Mouse (Mus musculus): ENCODE data around the gene Gm13289. TPM values are rescaled to one million over a fixed set of nuclear protein-coding genes. Genes with fewer than 3 reads are reported as not detected.

Gene Gm13289
- not detected for polyA plus RNA-seq (2017; shearing (Covaris generic))

DNA sequence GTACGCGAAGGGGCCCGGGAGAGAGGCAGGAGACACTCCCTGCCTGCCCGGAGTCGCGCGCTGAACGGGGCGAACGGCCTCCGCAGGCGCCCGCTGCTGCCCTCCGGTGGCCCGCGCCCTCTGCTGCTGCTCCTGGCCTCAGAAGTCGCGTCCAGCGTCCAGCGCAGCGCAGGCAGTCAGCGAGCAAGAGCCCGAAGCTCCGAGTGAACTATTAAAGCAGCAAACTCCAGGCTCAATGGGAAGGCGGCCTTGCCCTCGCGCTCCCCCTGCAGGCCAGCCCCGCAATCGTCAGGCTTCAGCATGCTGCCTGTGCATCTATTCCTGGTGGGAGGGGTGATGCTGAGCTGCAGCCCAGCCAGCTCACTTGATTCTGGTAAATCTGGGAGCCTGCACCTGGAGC lies at the start of gene Gm13289:
Gene Gm13289, plus strand, starts transcription at position 301 of the 400 bp plus-strand sequence.

DNA sequence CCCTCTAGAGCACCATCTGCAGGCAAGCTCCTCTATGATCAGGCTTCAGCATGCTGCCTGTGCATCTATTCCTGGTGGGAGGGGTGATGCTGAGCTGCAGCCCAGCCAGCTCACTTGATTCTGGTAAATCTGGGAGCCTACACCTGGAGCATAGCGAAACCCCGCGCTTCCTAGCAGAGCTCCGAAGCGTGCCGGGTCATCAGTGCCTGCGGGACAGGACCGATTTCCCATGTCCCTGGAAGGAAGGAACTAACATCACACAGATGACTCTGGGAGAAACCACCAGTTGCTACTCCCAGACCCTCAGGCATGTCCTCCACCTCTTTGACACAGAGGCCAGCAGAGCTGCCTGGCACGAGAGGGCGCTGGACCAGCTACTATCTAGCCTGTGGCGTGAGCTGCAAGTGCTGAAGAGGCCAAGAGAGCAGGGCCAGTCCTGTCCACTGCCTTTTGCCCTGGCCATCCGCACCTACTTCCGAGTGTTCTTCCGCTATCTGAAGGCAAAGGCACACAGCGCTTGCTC lies 21.8 kb upstream of the Gm13289 start, which contains the start of gene Gm13271:
Gene Gm13271, plus strand, starts transcription at position 51 of the 523 bp plus-strand sequence.

DNA sequence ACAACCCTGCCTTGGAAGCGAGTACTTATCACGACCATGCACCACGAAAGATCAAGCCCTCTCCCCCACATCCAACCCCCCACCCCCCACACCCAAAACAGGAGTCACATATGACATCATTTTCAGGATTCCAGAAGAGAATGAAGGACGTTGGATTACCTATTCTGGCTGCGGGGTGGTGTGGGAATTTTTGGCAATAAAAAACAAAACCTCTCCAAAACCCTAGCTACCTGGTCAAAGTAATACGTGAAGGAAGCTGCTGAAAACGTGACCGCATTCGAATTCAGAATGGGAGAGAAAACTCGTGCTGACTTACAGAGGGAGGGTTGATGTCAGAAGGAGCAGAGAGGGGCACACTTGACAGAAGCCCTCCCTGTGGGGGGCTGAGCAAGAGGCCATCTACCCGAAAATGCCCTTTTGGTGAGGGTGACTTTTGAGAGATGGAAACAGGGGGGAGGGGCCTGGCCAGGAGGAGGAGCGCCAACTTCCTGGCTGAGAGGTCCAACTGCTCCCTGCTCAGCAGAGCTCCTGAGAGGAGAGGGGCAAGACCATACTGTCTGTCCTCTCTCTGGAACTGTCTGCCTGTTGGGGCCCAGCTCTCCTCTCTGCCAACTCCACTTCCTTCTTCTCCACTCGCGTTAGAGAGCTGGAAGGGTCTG lies 17.0 kb upstream of the Gm13289 start, which contains the start of gene Gm13283:
Gene Gm13283, plus strand, starts transcription at position 510 of the 659 bp plus-strand sequence.

DNA sequence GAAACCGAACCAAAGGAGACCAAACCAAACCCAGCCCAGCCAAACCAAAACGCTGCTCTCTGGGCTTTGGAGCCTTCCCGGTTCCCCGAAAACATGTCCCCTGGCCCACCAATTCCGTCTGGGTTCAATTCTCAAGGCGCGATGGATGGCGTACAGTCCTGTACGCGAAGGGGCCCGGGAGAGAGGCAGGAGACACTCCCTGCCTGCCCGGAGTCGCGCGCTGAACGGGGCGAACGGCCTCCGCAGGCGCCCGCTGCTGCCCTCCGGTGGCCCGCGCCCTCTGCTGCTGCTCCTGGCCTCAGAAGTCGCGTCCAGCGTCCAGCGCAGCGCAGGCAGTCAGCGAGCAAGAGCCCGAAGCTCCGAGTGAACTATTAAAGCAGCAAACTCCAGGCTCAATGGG lies 3.2 kb upstream of the Gm13289 start, which contains the start of gene Gm13290:
Gene Gm13290, plus strand, starts transcription at position 301 of the 400 bp plus-strand sequence.

DNA sequence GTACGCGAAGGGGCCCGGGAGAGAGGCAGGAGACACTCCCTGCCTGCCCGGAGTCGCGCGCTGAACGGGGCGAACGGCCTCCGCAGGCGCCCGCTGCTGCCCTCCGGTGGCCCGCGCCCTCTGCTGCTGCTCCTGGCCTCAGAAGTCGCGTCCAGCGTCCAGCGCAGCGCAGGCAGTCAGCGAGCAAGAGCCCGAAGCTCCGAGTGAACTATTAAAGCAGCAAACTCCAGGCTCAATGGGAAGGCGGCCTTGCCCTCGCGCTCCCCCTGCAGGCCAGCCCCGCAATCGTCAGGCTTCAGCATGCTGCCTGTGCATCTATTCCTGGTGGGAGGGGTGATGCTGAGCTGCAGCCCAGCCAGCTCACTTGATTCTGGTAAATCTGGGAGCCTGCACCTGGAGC lies 2.8 kb downstream of the Gm13289 start, which contains the start of gene Gm13272:
Gene Gm13272, plus strand, starts transcription at position 301 of the 400 bp plus-strand sequence.

DNA sequence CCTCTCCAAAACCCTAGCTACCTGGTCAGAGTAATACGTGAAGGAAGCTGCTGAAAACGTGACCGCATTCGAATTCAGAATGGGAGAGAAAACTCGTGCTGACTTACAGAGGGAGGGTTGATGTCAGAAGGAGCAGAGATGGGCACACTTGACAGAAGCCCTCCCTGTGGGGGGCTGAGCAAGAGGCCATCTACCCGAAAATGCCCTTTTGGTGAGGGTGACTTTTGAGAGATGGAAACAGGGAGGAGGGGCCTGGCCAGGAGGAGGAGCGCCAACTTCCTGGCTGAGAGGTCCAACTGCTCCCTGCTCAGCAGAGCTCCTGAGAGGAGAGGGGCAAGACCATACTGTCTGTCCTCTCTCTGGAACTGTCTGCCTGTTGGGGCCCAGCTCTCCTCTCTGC lies 5.1 kb downstream of the Gm13289 start, which contains the start of gene Ifnz:
Gene Ifnz, plus strand, starts transcription at position 301 of the 400 bp plus-strand sequence.

DNA sequence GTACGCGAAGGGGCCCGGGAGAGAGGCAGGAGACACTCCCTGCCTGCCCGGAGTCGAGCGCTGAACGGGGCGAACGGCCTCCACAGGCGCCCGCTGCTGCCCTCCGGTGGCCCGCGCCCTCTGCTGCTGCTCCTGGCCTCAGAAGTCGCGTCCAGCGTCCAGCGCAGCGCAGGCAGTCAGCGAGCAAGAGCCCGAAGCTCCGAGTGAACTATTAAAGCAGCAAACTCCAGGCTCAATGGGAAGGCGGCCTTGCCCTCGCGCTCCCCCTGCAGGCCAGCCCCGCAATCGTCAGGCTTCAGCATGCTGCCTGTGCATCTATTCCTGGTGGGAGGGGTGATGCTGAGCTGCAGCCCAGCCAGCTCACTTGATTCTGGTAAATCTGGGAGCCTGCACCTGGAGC lies 8.7 kb downstream of the Gm13289 start, which contains the start of gene Gm13276:
Gene Gm13276, plus strand, starts transcription at position 301 of the 400 bp plus-strand sequence.

DNA sequence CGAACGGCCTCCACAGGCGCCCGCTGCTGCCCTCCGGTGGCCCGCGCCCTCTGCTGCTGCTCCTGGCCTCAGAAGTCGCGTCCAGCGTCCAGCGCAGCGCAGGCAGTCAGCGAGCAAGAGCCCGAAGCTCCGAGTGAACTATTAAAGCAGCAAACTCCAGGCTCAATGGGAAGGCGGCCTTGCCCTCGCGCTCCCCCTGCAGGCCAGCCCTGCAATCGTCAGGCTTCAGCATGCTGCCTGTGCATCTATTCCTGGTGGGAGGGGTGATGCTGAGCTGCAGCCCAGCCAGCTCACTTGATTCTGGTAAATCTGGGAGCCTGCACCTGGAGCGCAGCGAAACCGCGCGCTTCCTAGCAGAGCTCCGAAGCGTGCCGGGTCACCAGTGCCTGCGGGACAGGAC lies 11.7 kb downstream of the Gm13289 start, which contains the start of gene Gm13277:
Gene Gm13277, plus strand, starts transcription at position 231 of the 400 bp plus-strand sequence.

DNA sequence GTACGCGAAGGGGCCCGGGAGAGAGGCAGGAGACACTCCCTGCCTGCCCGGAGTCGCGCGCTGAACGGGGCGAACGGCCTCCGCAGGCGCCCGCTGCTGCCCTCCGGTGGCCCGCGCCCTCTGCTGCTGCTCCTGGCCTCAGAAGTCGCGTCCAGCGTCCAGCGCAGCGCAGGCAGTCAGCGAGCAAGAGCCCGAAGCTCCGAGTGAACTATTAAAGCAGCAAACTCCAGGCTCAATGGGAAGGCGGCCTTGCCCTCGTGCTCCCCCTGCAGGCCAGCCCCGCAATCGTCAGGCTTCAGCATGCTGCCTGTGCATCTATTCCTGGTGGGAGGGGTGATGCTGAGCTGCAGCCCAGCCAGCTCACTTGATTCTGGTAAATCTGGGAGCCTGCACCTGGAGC lies 14.5 kb downstream of the Gm13289 start, which contains the start of gene Gm13278:
Gene Gm13278, plus strand, starts transcription at position 301 of the 400 bp plus-strand sequence.

DNA sequence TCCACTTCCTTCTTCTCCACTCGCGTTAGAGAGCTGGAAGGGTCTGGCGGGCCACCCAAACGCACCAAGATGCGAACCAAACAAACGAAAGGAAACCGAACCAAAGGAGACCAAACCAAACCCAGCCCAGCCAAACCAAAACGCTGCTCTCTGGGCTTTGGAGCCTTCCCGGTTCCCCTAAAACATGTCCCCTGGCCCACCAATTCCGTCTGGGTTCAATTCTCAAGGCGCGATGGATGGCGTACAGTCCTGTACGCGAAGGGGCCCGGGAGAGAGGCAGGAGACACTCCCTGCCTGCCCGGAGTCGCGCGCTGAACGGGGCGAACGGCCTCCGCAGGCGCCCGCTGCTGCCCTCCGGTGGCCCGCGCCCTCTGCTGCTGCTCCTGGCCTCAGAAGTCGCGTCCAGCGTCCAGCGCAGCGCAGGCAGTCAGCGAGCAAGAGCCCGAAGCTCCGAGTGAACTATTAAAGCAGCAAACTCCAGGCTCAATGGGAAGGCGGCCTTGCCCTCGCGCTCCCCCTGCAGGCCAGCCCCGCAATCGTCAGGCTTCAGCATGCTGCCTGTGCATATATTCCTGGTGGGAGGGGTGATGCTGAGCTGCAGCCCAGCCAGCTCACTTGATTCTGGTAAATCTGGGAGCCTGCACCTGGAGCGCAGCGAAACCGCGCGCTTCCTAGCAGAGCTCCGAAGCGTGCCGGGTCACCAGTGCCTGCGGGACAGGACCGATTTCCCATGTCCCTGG lies 17.4 kb downstream of the Gm13289 start, which contains the start of gene Gm13275:
Gene Gm13275, plus strand, starts transcription at position 552 of the 740 bp plus-strand sequence.

DNA sequence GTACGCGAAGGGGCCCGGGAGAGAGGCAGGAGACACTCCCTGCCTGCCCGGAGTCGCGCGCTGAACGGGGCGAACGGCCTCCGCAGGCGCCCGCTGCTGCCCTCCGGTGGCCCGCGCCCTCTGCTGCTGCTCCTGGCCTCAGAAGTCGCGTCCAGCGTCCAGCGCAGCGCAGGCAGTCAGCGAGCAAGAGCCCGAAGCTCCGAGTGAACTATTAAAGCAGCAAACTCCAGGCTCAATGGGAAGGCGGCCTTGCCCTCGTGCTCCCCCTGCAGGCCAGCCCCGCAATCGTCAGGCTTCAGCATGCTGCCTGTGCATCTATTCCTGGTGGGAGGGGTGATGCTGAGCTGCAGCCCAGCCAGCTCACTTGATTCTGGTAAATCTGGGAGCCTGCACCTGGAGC lies 20.4 kb downstream of the Gm13289 start, which contains the start of gene Gm13279:
Gene Gm13279, plus strand, starts transcription at position 301 of the 400 bp plus-strand sequence.

DNA sequence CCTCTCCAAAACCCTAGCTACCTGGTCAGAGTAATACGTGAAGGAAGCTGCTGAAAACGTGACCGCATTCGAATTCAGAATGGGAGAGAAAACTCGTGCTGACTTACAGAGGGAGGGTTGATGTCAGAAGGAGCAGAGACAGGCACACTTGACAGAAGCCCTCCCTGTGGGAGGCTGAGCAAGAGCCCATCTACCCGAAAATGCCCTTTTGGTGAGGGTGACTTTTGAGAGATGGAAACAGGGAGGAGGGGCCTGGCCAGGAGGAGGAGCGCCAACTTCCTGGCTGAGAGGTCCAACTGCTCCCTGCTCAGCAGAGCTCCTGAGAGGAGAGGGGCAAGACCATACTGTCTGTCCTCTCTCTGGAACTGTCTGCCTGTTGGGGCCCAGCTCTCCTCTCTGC lies 22.6 kb downstream of the Gm13289 start, which contains the start of gene Gm13285:
Gene Gm13285, plus strand, starts transcription at position 301 of the 400 bp plus-strand sequence.

DNA sequence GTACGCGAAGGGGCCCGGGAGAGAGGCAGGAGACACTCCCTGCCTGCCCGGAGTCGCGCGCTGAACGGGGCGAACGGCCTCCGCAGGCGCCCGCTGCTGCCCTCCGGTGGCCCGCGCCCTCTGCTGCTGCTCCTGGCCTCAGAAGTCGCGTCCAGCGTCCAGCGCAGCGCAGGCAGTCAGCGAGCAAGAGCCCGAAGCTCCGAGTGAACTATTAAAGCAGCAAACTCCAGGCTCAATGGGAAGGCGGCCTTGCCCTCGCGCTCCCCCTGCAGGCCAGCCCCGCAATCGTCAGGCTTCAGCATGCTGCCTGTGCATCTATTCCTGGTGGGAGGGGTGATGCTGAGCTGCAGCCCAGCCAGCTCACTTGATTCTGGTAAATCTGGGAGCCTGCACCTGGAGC lies 26.2 kb downstream of the Gm13289 start, which contains the start of gene Gm13287:
Gene Gm13287, plus strand, starts transcription at position 301 of the 400 bp plus-strand sequence.

DNA sequence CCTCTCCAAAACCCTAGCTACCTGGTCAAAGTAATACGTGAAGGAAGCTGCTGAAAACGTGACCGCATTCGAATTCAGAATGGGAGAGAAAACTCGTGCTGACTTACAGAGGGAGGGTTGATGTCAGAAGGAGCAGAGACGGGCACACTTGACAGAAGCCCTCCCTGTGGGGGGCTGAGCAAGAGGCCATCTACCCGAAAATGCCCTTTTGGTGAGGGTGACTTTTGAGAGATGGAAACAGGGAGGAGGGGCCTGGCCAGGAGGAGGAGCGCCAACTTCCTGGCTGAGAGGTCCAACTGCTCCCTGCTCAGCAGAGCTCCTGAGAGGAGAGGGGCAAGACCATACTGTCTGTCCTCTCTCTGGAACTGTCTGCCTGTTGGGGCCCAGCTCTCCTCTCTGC lies 28.5 kb downstream of the Gm13289 start, which contains the start of gene Gm13288:
Gene Gm13288, plus strand, starts transcription at position 301 of the 400 bp plus-strand sequence.

DNA sequence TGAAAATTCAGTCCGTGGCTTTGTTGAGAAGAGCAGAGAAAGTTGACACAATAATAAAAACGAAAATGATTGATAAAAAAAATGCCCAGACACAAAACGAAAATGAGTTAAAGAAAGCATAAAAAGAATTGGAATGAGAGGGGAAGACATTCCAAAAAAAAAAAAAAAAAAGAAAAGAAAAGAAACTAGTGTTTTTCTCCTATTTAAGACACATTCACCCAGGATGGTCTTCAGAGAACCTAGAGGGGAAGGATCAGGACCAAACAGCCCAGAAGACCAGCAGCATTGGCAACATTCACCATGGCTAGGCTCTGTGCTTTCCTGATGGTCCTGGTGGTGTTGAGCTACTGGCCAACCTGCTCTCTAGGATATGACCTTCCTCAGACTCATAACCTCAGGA lies 39.2 kb downstream of the Gm13289 start, which contains the start of gene Ifna7:
Gene Ifna7, plus strand, starts transcription at position 301 of the 400 bp plus-strand sequence.

DNA sequence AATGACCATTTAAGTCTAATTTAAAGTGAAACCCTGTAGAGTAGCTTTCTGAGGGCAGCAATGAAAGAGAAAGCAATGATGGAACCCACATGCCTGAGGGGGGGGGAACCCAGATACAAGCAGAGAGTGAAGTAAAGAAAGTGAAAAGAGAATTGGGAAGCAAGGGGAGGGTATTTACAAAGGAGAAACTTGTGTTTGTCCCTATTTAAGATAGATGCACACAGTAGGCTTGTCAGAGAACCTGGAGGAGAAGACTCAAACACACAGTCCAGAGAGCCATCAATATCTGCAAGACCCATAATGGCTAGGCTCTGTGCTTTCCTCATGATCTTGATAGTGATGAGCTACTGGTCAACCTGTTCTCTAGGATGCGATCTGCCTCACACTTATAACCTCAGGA lies 42.9 kb downstream of the Gm13289 start, which contains the start of gene Ifna11:
Gene Ifna11, plus strand, starts transcription at position 301 of the 400 bp plus-strand sequence.

Other genes with a start within 250 kb of the Gm13289 start
- not detected for gene Ifna15, start 218.7 kb upstream of the Gm13289 start, polyA plus RNA-seq (2017; shearing (Covaris generic))
- not detected for gene Ifna14, start 205.1 kb upstream of the Gm13289 start, polyA plus RNA-seq (2017; shearing (Covaris generic))
- gene Ifna9, start 184.5 kb upstream of the Gm13289 start, polyA plus RNA-seq (2017; shearing (Covaris generic)) = not detected
- not detected for gene Ifna12, start 173.5 kb upstream of the Gm13289 start, polyA plus RNA-seq (2017; shearing (Covaris generic))
- gene C87499, start 142.5 kb upstream of the Gm13289 start, polyA plus RNA-seq (2017; shearing (Covaris generic)) = not detected
- not detected for gene Ifna13, start 132.5 kb upstream of the Gm13289 start, polyA plus RNA-seq (2017; shearing (Covaris generic))
- gene Ifna16, start 100.0 kb upstream of the Gm13289 start, polyA plus RNA-seq (2017; shearing (Covaris generic)) = not detected
- gene Ifna2, start 93.0 kb upstream of the Gm13289 start, polyA plus RNA-seq (2017; shearing (Covaris generic)) = not detected
- not detected for gene Ifnab, start 85.6 kb upstream of the Gm13289 start, polyA plus RNA-seq (2017; shearing (Covaris generic))
- not detected for gene Gm26566, start 55.1 kb upstream of the Gm13289 start, polyA plus RNA-seq (2017; shearing (Covaris generic))
- 13.5 TPM for gene Klhl9, start 54.5 kb upstream of the Gm13289 start, polyA plus RNA-seq (2017; shearing (Covaris generic))
- not detected for gene Gm13271, start 22.1 kb upstream of the Gm13289 start, polyA plus RNA-seq (2017; shearing (Covaris generic))
- gene Gm13283, start 16.8 kb upstream of the Gm13289 start, polyA plus RNA-seq (2017; shearing (Covaris generic)) = not detected
- gene Gm13290, start 3.1 kb upstream of the Gm13289 start, polyA plus RNA-seq (2017; shearing (Covaris generic)) = not detected
- not detected for gene Gm13272, start 2.9 kb downstream of the Gm13289 start, polyA plus RNA-seq (2017; shearing (Covaris generic))
- 0.32 TPM for gene Ifnz, start 5.2 kb downstream of the Gm13289 start, polyA plus RNA-seq (2017; shearing (Covaris generic))
- gene Gm13276, start 8.8 kb downstream of the Gm13289 start, polyA plus RNA-seq (2017; shearing (Covaris generic)) = not detected
- gene Gm13277, start 11.7 kb downstream of the Gm13289 start, polyA plus RNA-seq (2017; shearing (Covaris generic)) = not detected
- not detected for gene Gm13278, start 14.6 kb downstream of the Gm13289 start, polyA plus RNA-seq (2017; shearing (Covaris generic))
- gene Gm13275, start 17.6 kb downstream of the Gm13289 start, polyA plus RNA-seq (2017; shearing (Covaris generic)) = not detected
- gene Gm13279, start 20.5 kb downstream of the Gm13289 start, polyA plus RNA-seq (2017; shearing (Covaris generic)) = not detected
- 0.76 TPM for gene Gm13285, start 22.7 kb downstream of the Gm13289 start, polyA plus RNA-seq (2017; shearing (Covaris generic))
- not detected for gene Gm13287, start 26.3 kb downstream of the Gm13289 start, polyA plus RNA-seq (2017; shearing (Covaris generic))
- not detected for gene Gm13288, start 28.6 kb downstream of the Gm13289 start, polyA plus RNA-seq (2017; shearing (Covaris generic))
- not detected for gene Ifna7, start 39.3 kb downstream of the Gm13289 start, polyA plus RNA-seq (2017; shearing (Covaris generic))
- not detected for gene Ifna11, start 43.0 kb downstream of the Gm13289 start, polyA plus RNA-seq (2017; shearing (Covaris generic))
- not detected for gene Ifna6, start 50.5 kb downstream of the Gm13289 start, polyA plus RNA-seq (2017; shearing (Covaris generic))
- gene Ifna5, start 58.6 kb downstream of the Gm13289 start, polyA plus RNA-seq (2017; shearing (Covaris generic)) = not detected
- not detected for gene Ifna4, start 64.9 kb downstream of the Gm13289 start, polyA plus RNA-seq (2017; shearing (Covaris generic))
- not detected for gene Ifna1, start 73.2 kb downstream of the Gm13289 start, polyA plus RNA-seq (2017; shearing (Covaris generic))
- gene Ifne, start 103.3 kb downstream of the Gm13289 start, polyA plus RNA-seq (2017; shearing (Covaris generic)) = not detected